Mouse (Mus musculus) liver, adult 2 months (tissue): ENCODE data around the gene Pkib.

Experiments used
- CTCF ChIP-seq: fragments of 200-500 bp; IDR thresholded peaks from 2 replicates; pipeline ENCODE4 v1.5.1; 2011; ENCODE audit warnings: low read depth, low read length, control low read depth
- POLR2A ChIP-seq: fragments of 200-500 bp; IDR thresholded peaks from 2 replicates; pipeline ENCODE4 v1.6.1; 2011; ENCODE audit warnings: low read length, control low read depth; ENCODE audit not compliant: insufficient read depth; ENCODE audit errors: extremely low read depth

- TF ChIP-seq CTCF (no peak), POLR2A (no peak)
Measured at GRCm38 (mm10) chr10:57753343-57753742, 121.6 kb downstream of the Pkib start.
